Mouse (Mus musculus) embryonic facial prominence, embryonic 13.5 days (tissue): ENCODE results near the gene Rassf2. TPM values are rescaled to one million over a fixed set of nuclear protein-coding genes. Genes with fewer than 3 reads are reported as not detected.

Experiments
- ATAC-seq: fragments of 200-750 bp; cut with Nextera tagmentation; 2 replicates; pipeline ENCODE4 v1.8.0; 2017; ENCODE audit warnings: low read depth; ENCODE audit not compliant: insufficient number of reproducible peaks, insufficient read depth, low FRiP score, low TSS enrichment
- H3K27ac ChIP-seq: fragments of 300-500 bp; sonication (generic); 2 replicates; pipeline ENCODE4 v1.5.1; 2015; ENCODE audit warnings: moderate library complexity, mild to moderate bottlenecking, inconsistent platforms
- H3K27me3 ChIP-seq: fragments of 300-500 bp; sonication (generic); 2 replicates; pipeline ENCODE4 v1.6.1; 2015; ENCODE audit warnings: mild to moderate bottlenecking, inconsistent platforms
- H3K36me3 ChIP-seq: fragments of 300-500 bp; sonication (generic); 2 replicates; pipeline ENCODE4 v1.6.1; 2015; ENCODE audit warnings: mild to moderate bottlenecking, inconsistent platforms
- H3K4me1 ChIP-seq: fragments of 300-500 bp; sonication (generic); 2 replicates; pipeline ENCODE4 v1.6.1; 2015; ENCODE audit warnings: inconsistent platforms
- H3K4me2 ChIP-seq: fragments of 300-500 bp; sonication (generic); 2 replicates; pipeline ENCODE4 v1.6.1; 2015; ENCODE audit warnings: moderate library complexity, mild to moderate bottlenecking, inconsistent platforms
- H3K4me3 ChIP-seq: fragments of 300-500 bp; sonication (generic); 2 replicates; pipeline ENCODE4 v1.5.1; 2015; ENCODE audit warnings: mild to moderate bottlenecking, inconsistent platforms
- H3K9ac ChIP-seq: fragments of 300-500 bp; sonication (generic); 2 replicates; pipeline ENCODE4 v1.6.1; 2015; ENCODE audit warnings: mild to moderate bottlenecking, inconsistent platforms
- H3K9me3 ChIP-seq: fragments of 300-500 bp; sonication (generic); 2 replicates; pipeline ENCODE4 v1.6.1; 2016; ENCODE audit warnings: inconsistent platforms
- WGBS: fragments of 180-500 bp; shearing (Covaris S2); methylation state at CpG from one replicate; pipeline ENCODE4 v1.1.7; 2015; ENCODE audit warnings: mixed read lengths; 5-methylcytosine and 5-hydroxymethylcytosine counted together
- polyA plus RNA-seq: library from polyadenylated mRNA; unstranded; fragments of >200 nt; fragmentation: Nextera tagmentation; extraction: Ambion mirVana; gene quantifications from 2 replicates; pipeline ENCODE4 v1.2.1, GENCODE M21; 2015

The Rassf2 gene
- polyA plus RNA-seq, 1 experiment from 2014 or later: 5.0 TPM

DNA sequence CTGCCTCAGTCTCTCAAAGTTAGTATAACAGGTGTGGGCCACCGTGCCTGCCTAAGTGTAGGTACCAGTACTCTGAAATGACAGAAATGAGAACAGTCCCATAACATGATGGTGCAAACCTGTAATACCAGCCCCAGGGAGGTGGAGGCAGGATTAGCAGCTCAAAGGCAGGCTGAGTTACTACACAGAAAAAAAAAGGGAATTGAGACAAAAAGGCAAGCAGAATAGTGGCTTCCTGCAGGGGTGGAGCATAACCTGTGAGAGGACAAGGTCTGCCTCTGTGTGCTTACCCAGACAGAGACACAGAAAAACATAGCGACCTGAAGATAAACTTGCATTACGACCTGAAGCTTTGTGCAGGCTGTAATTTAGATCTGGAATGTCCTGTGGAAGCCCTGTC is 53.4 kb downstream of the Rassf2 start:
- Histone ChIP-seq H3K27ac (no peak overlapping the region), H3K4me2 (no peak overlapping the region), H3K4me3 (no peak overlapping the region), H3K9me3 (0 out of 2 replicates have a peak, but pooled peaks cover 11% of the 10 kb centered on the region), H3K9ac (no peak overlapping the region), H3K4me1 (no peaks in the 10 kb centered on the region), H3K27me3 (no peaks in the 10 kb centered on the region), H3K36me3 (no peaks in the 10 kb centered on the region)
- 71% methylated on average over 3 of the region's 3 CpGs for whole genome bisulfite sequencing
- no peak for ATAC-seq

DNA sequence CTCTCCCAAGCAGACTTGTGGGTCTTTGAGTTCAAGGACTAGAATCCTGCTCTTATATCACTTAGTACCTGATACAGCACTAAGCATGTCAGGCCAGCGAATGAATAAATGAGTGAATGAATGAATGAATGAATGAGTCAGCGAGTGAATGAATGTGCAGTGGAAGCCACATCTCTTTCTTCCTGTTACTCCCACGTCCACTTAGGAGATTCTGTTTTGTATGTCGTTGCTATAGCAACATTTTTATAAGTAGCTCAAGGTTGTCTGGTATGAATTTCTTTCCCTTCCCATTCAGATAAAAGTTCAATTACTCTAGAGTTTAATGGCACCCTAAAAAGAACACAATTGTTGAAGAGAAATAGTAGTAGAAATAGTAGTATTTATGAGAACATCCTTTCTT is 59.0 kb downstream of the Rassf2 start:
- whole genome bisulfite sequencing: 79% methylated on average over 4 of the region's 4 CpGs
- Histone ChIP-seq H3K36me3 (no peaks in the 10 kb centered on the region), H3K4me1 (no peaks in the 10 kb centered on the region), H3K4me3 (no peak overlapping the region), H3K27me3 (no peaks in the 10 kb centered on the region), H3K9ac (no peak overlapping the region), H3K9me3 (no peaks in the 10 kb centered on the region), H3K4me2 (no peak overlapping the region), H3K27ac (no peak overlapping the region)
- no peak for ATAC-seq

DNA sequence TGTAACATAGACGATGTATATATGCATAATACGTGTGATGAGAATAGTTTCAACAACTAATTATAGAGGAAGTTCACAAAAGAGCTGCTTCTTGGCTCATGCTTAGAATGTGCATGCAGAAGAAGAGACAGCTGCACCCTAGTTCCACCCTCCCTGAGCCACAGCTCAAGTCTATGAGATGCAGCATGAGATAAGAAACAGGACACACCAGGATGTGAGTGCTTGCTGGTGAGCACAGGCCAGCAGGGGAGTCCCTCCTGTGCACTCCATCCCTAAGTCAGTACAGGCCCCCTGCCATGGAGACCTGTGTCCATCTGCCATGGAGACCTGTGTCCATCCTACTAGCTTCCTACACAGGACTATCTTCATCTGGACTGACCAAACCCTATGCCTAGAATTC is 59.5 kb downstream of the Rassf2 start:
- H3K36me3 ChIP-seq: no peaks in the 10 kb centered on the region
- no peaks in the 10 kb centered on the region for H3K27me3 ChIP-seq
- no peaks in the 10 kb centered on the region for H3K4me1 ChIP-seq
- ATAC-seq: no peak
- whole genome bisulfite sequencing: 85% methylated on average over 2 of the region's 2 CpGs
- no peak overlapping the region for H3K4me2 ChIP-seq
- H3K4me3 ChIP-seq: no peak overlapping the region
- no peaks in the 10 kb centered on the region for H3K9me3 ChIP-seq
- H3K27ac ChIP-seq: no peak overlapping the region
- no peak overlapping the region for H3K9ac ChIP-seq

DNA sequence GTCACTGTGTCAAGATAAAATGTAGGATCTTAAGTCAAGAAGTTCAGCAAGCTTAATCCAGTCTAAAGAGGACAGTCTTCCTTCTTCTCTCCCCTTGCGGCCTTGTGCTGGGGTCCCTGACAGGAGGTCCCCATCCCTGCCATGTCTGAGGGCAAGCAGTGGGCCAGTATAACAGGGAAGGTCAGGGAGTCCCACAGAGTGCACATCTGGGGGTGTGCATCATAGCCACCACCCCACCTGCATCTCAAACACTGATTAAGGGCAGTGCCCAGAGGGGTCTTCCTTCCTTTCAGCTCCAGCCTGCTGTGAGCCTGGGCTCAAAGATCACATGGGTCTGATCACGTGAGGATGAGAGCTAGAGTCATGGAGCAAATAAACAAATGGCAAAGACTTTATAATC is 68.4 kb downstream of the Rassf2 start:
- no peaks in the 10 kb centered on the region for H3K9me3 ChIP-seq
- WGBS: 68% methylated on average over 2 of the region's 2 CpGs
- no peaks in the 10 kb centered on the region for H3K4me1 ChIP-seq
- H3K27ac ChIP-seq: no peak overlapping the region
- no peak overlapping the region for H3K4me2 ChIP-seq
- no peaks in the 10 kb centered on the region for H3K27me3 ChIP-seq
- no peak overlapping the region for H3K9ac ChIP-seq
- no peak for ATAC-seq
- no peak overlapping the region for H3K4me3 ChIP-seq
- no peaks in the 10 kb centered on the region for H3K36me3 ChIP-seq

DNA sequence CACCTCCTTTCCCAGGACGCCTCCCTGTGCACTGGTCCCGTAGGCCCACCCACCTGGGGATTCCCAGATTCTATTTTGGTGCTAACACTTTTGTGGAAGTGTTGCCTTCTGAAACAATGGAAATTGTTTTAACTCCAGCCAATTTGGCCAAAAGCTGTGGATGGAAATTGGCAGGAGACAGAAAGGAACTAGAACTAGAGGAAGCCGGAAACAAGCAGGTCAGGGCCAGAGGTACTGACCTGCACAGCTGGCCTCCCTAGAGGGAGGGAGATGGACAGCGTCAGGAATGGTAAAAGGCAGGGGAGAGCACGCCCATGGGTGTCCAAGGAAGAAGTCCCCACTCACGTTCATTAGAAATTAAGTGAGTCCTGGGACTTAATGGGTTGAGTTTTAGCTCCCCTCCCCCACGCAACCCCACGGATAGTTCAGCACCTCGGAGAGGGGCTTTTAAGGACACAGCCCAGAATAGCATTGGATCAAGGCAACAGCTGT is 72.3 kb downstream of the Rassf2 start:
- H3K4me2 ChIP-seq: no peak overlapping the region
- no peak for ATAC-seq
- H3K36me3 ChIP-seq: no peaks in the 10 kb centered on the region
- H3K27me3 ChIP-seq: peaks cover 30% of the 10 kb centered on the region
- no peak overlapping the region for H3K4me3 ChIP-seq
- H3K9ac ChIP-seq: no peak overlapping the region
- H3K27ac ChIP-seq: no peak overlapping the region
- H3K4me1 ChIP-seq: peaks cover 11% of the 10 kb centered on the region; the same call in 1 of the 2 replicates
- no peaks in the 10 kb centered on the region for H3K9me3 ChIP-seq
- 51% methylated on average over 9 of the region's 9 CpGs for WGBS

DNA sequence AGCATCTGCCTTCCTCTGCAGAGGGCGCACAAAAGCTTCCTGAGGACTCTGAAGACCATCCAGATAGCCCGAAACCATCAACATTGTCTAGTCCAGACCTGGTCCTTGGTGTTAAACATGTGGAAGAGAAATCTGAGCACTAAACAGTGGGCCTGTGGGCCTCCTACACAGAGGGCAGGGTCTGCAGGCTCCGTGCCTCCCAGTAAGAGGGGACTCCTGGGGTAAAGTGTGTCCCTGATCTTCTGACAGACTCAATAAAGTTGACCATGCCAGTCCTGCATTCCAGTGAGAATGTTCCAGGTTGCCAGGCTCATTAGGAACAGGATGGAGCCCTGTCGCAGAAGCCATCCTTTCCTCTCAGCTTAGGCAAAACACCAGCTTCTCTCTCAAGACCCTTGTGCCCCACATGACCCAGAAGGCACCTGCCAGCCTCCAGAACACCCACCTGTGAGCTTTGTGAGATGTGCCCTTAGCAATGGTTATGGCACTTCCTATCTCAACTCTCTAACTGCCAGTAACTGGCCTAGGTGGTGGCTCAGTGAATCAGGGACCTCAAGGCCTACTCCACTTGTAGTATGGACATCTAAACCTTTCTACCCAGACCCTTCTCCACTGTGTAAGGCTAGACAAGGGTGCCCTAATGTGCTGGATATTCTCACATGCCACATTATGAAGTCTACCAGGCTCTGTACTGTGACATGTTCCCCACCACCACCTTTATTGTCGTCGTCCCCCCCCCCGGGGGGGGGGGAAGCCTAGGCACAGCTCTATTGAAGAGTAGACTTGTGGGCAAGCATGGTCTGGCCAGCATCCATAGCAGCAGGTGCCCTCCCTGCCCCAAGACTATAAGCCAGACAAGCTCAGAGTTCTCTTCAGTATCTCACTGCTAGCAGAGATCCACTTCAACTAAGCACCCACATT is 73.5 kb downstream of the Rassf2 start:
- H3K4me1 ChIP-seq: peaks cover 13% of the 10 kb centered on the region; the same call in 1 of the 2 replicates
- WGBS: 80% methylated on average over 7 of the region's 7 CpGs
- H3K36me3 ChIP-seq: no peaks in the 10 kb centered on the region
- H3K4me2 ChIP-seq: no peak overlapping the region
- no peak for ATAC-seq
- peaks cover 42% of the 10 kb centered on the region for H3K27me3 ChIP-seq
- H3K9me3 ChIP-seq: no peaks in the 10 kb centered on the region
- no peak overlapping the region for H3K27ac ChIP-seq
- no peak overlapping the region for H3K4me3 ChIP-seq
- H3K9ac ChIP-seq: no peak overlapping the region

DNA sequence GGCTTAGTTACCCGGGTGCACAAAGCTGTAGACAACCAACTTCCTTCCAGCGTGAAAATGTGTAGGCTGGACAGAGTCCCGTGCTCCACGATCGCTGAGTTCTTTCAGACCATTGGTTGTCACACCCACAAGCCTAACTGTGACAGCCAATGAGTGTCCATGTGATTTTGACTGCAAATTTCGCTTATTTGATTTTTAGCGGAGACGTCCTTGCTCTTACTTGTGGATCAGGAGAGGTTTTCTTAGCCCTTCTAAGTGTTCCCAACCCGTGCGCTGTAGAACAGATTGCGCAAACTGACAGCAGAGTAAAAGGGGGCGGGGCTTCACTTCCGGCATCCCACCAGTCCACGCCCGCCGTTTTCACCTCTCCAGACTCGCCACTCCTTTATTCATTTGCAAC is 74.8 kb downstream of the Rassf2 start:
- no peak for ATAC-seq
- Histone ChIP-seq H3K27ac (no peak overlapping the region), H3K36me3 (no peaks in the 10 kb centered on the region), H3K9me3 (no peaks in the 10 kb centered on the region), H3K4me3 (peak overlapping the region; percentile 33), H3K27me3 (peaks cover 54% of the 10 kb centered on the region), H3K9ac (no peak overlapping the region; the same call in 1 of the 2 replicates), H3K4me2 (peak overlapping the region; percentile 63), H3K4me1 (peaks cover 20% of the 10 kb centered on the region; the same call in 1 of the 2 replicates)
- 4% methylated on average over 17 of the region's 17 CpGs for WGBS

DNA sequence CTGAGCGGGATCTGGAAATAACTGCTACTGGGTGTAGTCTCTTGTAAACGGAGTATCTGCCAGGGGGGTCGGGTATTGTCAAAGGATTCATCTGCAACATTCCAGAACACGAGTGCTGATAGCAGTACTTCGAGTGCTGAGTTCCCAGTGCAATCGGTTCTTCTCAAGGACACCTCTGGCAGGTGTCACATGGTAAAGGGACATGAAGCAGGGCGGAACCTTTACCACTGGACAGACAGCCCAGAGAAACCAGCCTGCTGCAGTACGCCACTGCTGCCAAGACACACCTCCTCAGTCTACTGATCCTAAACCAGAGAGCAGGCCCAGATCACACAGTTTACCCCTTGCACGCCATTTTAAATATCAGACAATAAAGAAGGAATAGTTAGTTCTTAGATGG is 75.2 kb downstream of the Rassf2 start:
- peaks cover 57% of the 10 kb centered on the region for H3K27me3 ChIP-seq
- H3K36me3 ChIP-seq: no peaks in the 10 kb centered on the region
- no peaks in the 10 kb centered on the region for H3K9me3 ChIP-seq
- peaks cover 24% of the 10 kb centered on the region; the same call in 1 of the 2 replicates for H3K4me1 ChIP-seq
- H3K9ac ChIP-seq: no peak overlapping the region; the same call in 1 of the 2 replicates
- H3K4me3 ChIP-seq: peak overlapping the region; percentile 33
- ATAC-seq: no peak
- peak overlapping the region; percentile 63 for H3K4me2 ChIP-seq
- no peak overlapping the region for H3K27ac ChIP-seq
- 54% methylated on average over 9 of the region's 9 CpGs for WGBS

DNA sequence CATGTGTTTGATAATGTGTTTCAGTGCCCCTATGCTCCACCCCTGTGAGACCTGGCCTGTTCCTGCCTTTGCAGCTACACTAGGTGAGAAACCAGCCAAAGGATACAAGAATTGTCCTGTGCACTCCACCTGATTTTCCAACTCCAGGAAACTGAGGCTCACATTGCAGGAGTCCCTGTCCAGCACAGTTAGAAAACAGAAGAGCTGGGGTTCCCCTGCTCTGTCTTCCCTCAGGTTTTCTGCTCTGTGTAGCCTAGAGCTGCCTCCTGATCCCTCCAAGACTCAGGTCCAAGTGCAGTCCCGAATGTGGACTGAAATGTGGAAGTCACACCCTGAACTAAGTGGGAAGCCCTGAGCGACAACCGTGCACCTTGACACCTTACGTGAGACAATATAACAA is 76.3 kb downstream of the Rassf2 start:
- H3K9ac ChIP-seq: no peak overlapping the region
- no peaks in the 10 kb centered on the region for H3K36me3 ChIP-seq
- ATAC-seq: no peak
- 82% methylated on average over 4 of the region's 4 CpGs for WGBS
- H3K4me2 ChIP-seq: peak overlapping the region; percentile 44
- no peak overlapping the region for H3K27ac ChIP-seq
- peaks cover 57% of the 10 kb centered on the region for H3K27me3 ChIP-seq
- peaks cover 27% of the 10 kb centered on the region; the same call in 1 of the 2 replicates for H3K4me1 ChIP-seq
- 0 out of 2 replicates have a peak overlapping the region, but pooled peaks have one; percentile 14 for H3K4me3 ChIP-seq
- no peaks in the 10 kb centered on the region for H3K9me3 ChIP-seq

DNA sequence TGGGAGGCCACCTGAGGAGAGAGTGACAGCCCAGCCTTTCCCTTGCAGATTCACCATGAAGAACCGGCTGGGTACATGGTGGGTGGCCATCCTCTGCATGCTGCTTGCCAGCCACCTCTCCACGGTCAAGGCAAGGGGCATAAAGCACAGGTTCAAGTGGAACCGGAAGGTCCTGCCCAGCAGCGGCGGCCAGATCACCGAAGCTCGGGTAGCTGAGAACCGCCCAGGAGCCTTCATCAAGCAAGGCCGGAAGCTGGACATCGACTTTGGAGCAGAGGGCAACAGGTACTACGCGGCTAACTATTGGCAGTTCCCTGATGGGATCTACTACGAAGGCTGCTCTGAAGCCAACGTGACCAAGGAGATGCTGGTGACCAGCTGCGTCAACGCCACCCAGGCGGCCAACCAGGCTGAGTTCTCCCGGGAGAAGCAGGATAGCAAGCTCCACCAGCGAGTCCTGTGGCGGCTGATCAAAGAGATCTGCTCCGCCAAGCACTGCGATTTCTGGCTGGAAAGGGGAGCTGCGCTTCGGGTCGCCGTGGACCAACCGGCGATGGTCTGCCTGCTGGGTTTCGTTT is 77.0 kb downstream of the Rassf2 start:
- Histone ChIP-seq H3K27me3 (peaks cover 57% of the 10 kb centered on the region), H3K4me1 (peaks cover 27% of the 10 kb centered on the region; the same call in 1 of the 2 replicates), H3K4me3 (peak overlapping the region; percentile 14; the same call in 1 of the 2 replicates), H3K9me3 (no peaks in the 10 kb centered on the region), H3K27ac (no peak overlapping the region), H3K9ac (no peak overlapping the region), H3K4me2 (peak overlapping the region; percentile 44), H3K36me3 (no peaks in the 10 kb centered on the region)
- no peak for ATAC-seq
- 20% methylated on average over 29 of the region's 29 CpGs for WGBS

DNA sequence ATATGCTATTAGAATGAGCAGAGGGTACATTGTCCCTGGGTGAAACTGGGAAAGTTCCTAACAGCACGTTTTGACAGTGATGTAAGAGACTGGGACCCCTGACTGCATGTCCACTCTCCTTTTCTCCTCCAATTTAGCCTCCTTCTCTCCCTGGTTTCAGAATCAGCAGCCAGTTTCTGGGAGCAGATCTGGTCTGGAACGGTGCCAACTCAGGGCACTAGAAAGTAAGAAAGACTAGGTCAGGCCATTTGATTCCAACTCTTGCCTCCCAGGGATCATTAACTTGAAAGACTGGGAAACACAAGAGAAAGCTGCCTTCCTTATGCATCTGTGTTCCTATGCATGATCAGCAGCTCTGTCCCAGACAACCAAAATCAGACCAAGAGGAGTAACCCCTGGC is 77.6 kb downstream of the Rassf2 start:
- Histone ChIP-seq H3K36me3 (no peaks in the 10 kb centered on the region), H3K4me1 (peaks cover 27% of the 10 kb centered on the region; the same call in 1 of the 2 replicates), H3K4me2 (peak overlapping the region; percentile 44), H3K27ac (no peak overlapping the region), H3K27me3 (peaks cover 57% of the 10 kb centered on the region), H3K9me3 (no peaks in the 10 kb centered on the region), H3K4me3 (no peak overlapping the region), H3K9ac (no peak overlapping the region)
- WGBS: 57% methylated on average over 2 of the region's 2 CpGs
- no peak for ATAC-seq
